Comparison of ENCODE assay signal across 7 mouse cellular contexts in the genomic region with DNA sequence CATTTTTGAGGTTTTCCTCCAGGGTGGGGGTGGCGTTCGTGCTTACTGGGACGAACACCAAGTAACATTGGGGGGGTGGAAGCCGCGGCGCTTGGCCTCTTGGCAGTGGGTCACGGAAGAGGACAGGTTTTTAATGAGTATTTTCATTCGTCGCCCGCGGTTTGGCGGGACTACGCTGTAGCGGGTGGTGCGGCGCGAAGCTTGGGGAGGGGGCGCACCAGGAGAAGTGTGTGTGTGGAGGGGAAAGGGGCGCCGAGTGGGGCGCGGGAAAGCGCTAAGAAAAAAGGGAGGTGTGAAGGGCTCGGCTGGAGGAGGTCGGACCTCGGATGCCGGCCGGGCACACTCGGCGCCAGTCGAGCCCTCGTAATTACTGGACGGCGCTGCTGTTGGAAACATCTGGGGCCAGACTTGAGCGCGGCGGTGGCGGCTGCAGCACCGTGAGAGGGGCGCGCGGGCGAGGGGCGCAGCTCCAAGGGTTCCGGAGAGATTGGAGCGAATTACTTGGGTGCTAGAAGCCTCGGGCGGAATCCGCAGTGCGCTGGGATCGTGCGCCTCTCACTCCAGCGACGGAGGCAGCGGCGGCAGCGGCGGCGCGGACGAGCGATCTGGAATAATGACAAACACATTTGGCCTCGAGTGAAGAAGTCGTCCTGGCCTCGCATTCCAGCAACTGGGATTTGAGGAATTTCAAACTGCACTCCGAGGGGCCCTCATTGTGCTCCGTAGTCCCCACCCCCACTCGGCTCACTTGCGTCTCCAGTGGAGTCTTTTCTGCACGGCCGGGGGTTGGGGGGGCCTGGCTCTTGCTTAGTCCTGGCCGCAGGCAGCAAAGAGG. TPM values are rescaled to one million over a fixed set of nuclear protein-coding genes. Genes with fewer than 3 reads are reported as not detected.
DNase-seq lines count a peak whose midpoint lies in the region; ATAC-seq and TF ChIP-seq lines count a peak whose summit lies in the region.

No protein-coding gene starts in this region.

- H3K9me3 ChIP-seq in ES-E14 (ENCODE audit: control insufficient read depth, insufficient read depth, low read depth, low read length) = no peaks in the 10 kb centered on the region
- H3K9me3 ChIP-seq in hindbrain, postnatal 0 days (ENCODE audit: low read length) = no peaks in the 10 kb centered on the region
- no peaks in the 10 kb centered on the region for H3K9me3 ChIP-seq in liver, embryonic 16.5 days (replicated peaks; ENCODE audit: control insufficient read depth, low read length)
- no peaks in the 10 kb centered on the region for H3K9me3 ChIP-seq in stomach, embryonic 15.5 days

- no peak for ATAC-seq in hindbrain, postnatal 0 days
- no peak for ATAC-seq in liver, embryonic 16.5 days (ENCODE audit: low read depth)
- ATAC-seq in stomach, embryonic 15.5 days (ENCODE audit: insufficient read depth, low FRiP score, low read depth) = no peak

- peaks cover 42% of the 10 kb centered on the region for H3K27me3 ChIP-seq in hindbrain, postnatal 0 days (ENCODE audit: insufficient read depth, low read length)
- peaks cover 90% of the 10 kb centered on the region for H3K27me3 ChIP-seq in liver, embryonic 16.5 days (ENCODE audit: control insufficient read depth, insufficient read depth, low read depth, low read length)
- H3K27me3 ChIP-seq in stomach, embryonic 15.5 days (replicated peaks) = peaks cover 27% of the 10 kb centered on the region

- no peak for TF ChIP-seq CTCF in hindbrain, postnatal 0 days (IDR thresholded peaks at IDR 0.05; ENCODE audit: low read depth)

- H3K9ac ChIP-seq in ES-E14 (ENCODE audit: insufficient read depth, low read depth, low read length, poor library complexity, severe bottlenecking) = no peak overlapping the region
- peak overlapping the region; percentile 33 for H3K9ac ChIP-seq in hindbrain, postnatal 0 days (replicated peaks; ENCODE audit: low read length)
- no peak overlapping the region for H3K9ac ChIP-seq in liver, embryonic 16.5 days (ENCODE audit: low read depth, low read length)
- peak overlapping the region; percentile 56 for H3K9ac ChIP-seq in stomach, embryonic 15.5 days

- in situ Hi-C loops in ES-E14 (cut with MboI; ENCODE audit: low sequenced_read_pairs in 2 of 2, unreplicated experiment in 2 of 2) = loop anchor here (5.0 to 25.0 kb wide), 4 partner anchors 81 to 718 kb away; no protein-coding TSS in a partner anchor

- no peaks in the 10 kb centered on the region for H3K36me3 ChIP-seq in ES-E14 (ENCODE audit: control insufficient read depth, insufficient read depth, low read length, poor library complexity, severe bottlenecking)
- no peaks in the 10 kb centered on the region for H3K36me3 ChIP-seq in hindbrain, postnatal 0 days (ENCODE audit: insufficient read depth, low read length)
- H3K36me3 ChIP-seq in liver, embryonic 16.5 days (ENCODE audit: control insufficient read depth, insufficient read depth) = no peaks in the 10 kb centered on the region
- no peaks in the 10 kb centered on the region for H3K36me3 ChIP-seq in stomach, embryonic 15.5 days

- peak overlapping the region; percentile 2 to 4 for H3K4me3 ChIP-seq in ES-E14 (ENCODE audit: insufficient read depth in 1 of 2, low read depth in 1 of 2, low read length in 2 of 2, poor library complexity in 1 of 2, severe bottlenecking in 1 of 2)
- H3K4me3 ChIP-seq in hindbrain, postnatal 0 days (ENCODE audit: low read length) = peak overlapping the region; percentile 35
- H3K4me3 ChIP-seq in liver, embryonic 16.5 days (ENCODE audit: low read depth, low read length) = peak overlapping the region; percentile 36
- H3K4me3 ChIP-seq in stomach, embryonic 15.5 days (replicated peaks) = peak overlapping the region; percentile 59

- H3K27ac ChIP-seq in ES-E14 (ENCODE audit: insufficient read depth, low read depth, low read length, poor library complexity, severe bottlenecking) = no peak overlapping the region
- H3K27ac ChIP-seq in hindbrain, postnatal 0 days = peak overlapping the region; percentile 33; the same call in 1 of the 2 replicates
- H3K27ac ChIP-seq in liver, embryonic 16.5 days (ENCODE audit: low read length) = no peak overlapping the region
- peak overlapping the region; percentile 90 for H3K27ac ChIP-seq in stomach, embryonic 15.5 days

- H3K4me1 ChIP-seq in ES-E14 (ENCODE audit: control insufficient read depth in 2 of 2, insufficient read depth in 2 of 2, low read length in 2 of 2, poor library complexity in 1 of 2) = peaks cover 0 to 6% of the 10 kb centered on the region in 2 experiments; a peak in 1 of 4 replicates
- peaks cover 2% of the 10 kb centered on the region for H3K4me1 ChIP-seq in hindbrain, postnatal 0 days (ENCODE audit: insufficient read depth, low read length)
- peaks cover 5% of the 10 kb centered on the region for H3K4me1 ChIP-seq in liver, embryonic 16.5 days (ENCODE audit: control insufficient read depth, low read depth, low read length)
- peaks cover 41% of the 10 kb centered on the region for H3K4me1 ChIP-seq in stomach, embryonic 15.5 days

- H3K4me2 ChIP-seq in hindbrain, postnatal 0 days (ENCODE audit: low read depth, low read length) = peak overlapping the region; percentile 42
- H3K4me2 ChIP-seq in liver, embryonic 16.5 days (ENCODE audit: low read depth, low read length) = no peak overlapping the region
- H3K4me2 ChIP-seq in stomach, embryonic 15.5 days = peak overlapping the region; percentile 53

- no peak for DNase-seq in ES-E14 (ENCODE audit: low read depth, low spot score)
- DNase-seq in adrenal gland, postnatal 14 days = peak; percentile 51
- peak; percentile 45 for DNase-seq in gastrocnemius, adult 18-20 months (ENCODE audit: low spot score)
- no peak for DNase-seq in hindbrain, postnatal 0 days (ENCODE audit: low spot score)
- no peak for DNase-seq in MN1 (ENCODE audit: low spot score)

- WGBS in hindbrain, postnatal 0 days = 1% methylated on average over 72 of the region's 72 CpGs
- 1% methylated on average over 72 of the region's 72 CpGs for WGBS in liver, embryonic 16.5 days (ENCODE audit: insufficient replicate concordance)
- WGBS in stomach, embryonic 15.5 days = under 1% methylated on average over 71 of the region's 72 CpGs

TF ChIP-seq in ES-E14, 5 proteins besides CTCF, POLR2A, EP300 and RAD21:
- no peak for TF ChIP-seq MAFK (IDR thresholded peaks at IDR 0.05; ENCODE audit: insufficient read depth, low read depth, low read length)
- no peak for TF ChIP-seq ZC3H11A (IDR thresholded peaks at IDR 0.05; ENCODE audit: borderline replicate concordance, low read depth, low read length)
- TF ChIP-seq HCFC1 (IDR thresholded peaks at IDR 0.05; ENCODE audit: borderline replicate concordance, insufficient read depth, low read length) = no peak
- TF ChIP-seq ZNF384 (IDR thresholded peaks at IDR 0.05; ENCODE audit: low read depth, low read length) = no peak
- no peak for TF ChIP-seq CHD2 (IDR thresholded peaks at IDR 0.05; ENCODE audit: low read depth, low read length)

RNA-seq across cellular contexts. Expression of a gene that starts 0.9 kb away (rescaled TPM):
- total RNA-seq in ES-E14 (2012; rRNA removed) = 2.8 and 10.2 TPM in 2 replicates
- total RNA-seq in adrenal gland, postnatal 14 days (2021) = 26.8 and 33.8 TPM in 2 replicates
- 10 to 100 TPM; 14.2 to 15.0 TPM for total RNA-seq in gastrocnemius, adult 18-20 months (2021)
- 60.2 and 63.0 TPM in 2 replicates for total RNA-seq in hindbrain, postnatal 0 days (2014; rRNA removed)
- polyA plus RNA-seq in hindbrain, postnatal 0 days (2015; fragmentation: Nextera tagmentation; extraction: Ambion mirVana) = 21.9 and 25.7 TPM in 2 replicates
- 1.6 and 1.7 TPM in 2 replicates for polyA plus RNA-seq in liver, embryonic 16.5 days (2015; fragmentation: Nextera tagmentation; extraction: Ambion mirVana)
- 29.2 and 34.8 TPM in 2 replicates for polyA plus RNA-seq in stomach, embryonic 15.5 days (2015; fragmentation: Nextera tagmentation; extraction: Ambion mirVana)

Comparison
In these comparisons a context has a peak if more than half of its experiments do, and no peak if none do; other contexts are left out.
1. DNase-seq: peak in adrenal gland, postnatal 14 days (single experiment) and gastrocnemius, adult 18-20 months (single experiment); none in ES-E14 (single experiment), hindbrain, postnatal 0 days (single experiment) and MN1 (single experiment).
2. H3K27ac ChIP-seq: peak in hindbrain, postnatal 0 days (single experiment) and stomach, embryonic 15.5 days (single experiment); none in ES-E14 (single experiment) and liver, embryonic 16.5 days (single experiment).
3. H3K4me3 ChIP-seq: peak in every context shown above with its lines; median percentile 59 in stomach, embryonic 15.5 days; 36 in liver, embryonic 16.5 days; 35 in hindbrain, postnatal 0 days; 3 in ES-E14.
4. H3K9ac ChIP-seq: peak in hindbrain, postnatal 0 days (single experiment) and stomach, embryonic 15.5 days (single experiment); none in ES-E14 (single experiment) and liver, embryonic 16.5 days (single experiment).